Mouse (Mus musculus): Measurements from ENCODE around the gene Ncoa1. TPM values are rescaled to one million over a fixed set of nuclear protein-coding genes. Genes with fewer than 3 reads are reported as not detected.

The Ncoa1 gene
- 13.6 and 14.6 TPM in 2 replicates for polyA plus RNA-seq (2015; fragmentation: Nextera tagmentation; extraction: Ambion mirVana)

DNA sequence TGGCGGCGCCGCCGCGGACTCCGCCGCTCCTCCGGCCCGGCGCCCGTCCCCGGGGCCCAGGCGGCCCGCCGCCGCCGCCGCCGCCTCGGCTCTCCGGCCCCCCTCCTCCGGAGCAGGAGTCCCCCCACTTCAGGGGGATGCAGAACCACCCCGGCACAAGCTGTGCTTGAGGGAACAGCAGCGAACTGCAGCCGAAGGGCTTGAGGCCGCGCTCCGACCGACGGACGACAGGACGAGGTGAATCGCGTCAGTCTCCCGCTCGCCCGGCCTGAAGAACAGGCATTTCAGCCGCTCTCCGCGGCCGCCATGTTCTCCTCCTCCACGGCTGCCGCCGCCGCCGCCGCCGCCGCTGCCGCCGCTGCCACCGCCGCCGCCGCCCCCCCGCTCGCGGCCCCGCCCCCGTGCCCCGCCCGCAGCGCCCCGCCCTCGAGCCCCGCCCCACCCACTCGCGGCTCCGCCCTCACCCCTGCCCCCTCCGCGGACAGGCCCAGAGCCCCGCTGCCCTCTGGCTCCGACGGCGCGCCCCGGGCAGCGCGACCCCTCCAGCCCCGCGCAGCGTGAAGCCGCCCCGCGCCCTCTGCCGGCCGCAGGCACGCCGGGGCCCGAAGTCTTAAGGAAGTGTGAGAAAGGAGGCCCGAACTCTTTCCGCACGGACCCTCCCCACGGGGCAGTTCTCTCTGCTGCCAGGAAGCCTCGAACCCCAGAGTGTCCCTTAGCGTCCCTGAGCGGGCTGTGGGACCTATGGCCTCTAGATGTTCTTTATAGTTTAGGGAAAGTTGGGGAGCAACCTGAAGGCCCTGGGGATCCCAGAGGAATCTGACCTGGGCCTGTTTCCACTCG lies at the start of gene Ncoa1:
TSS of gene Ncoa1 (minus strand) at position 351 of the 840 bp plus-strand sequence.
- Histone ChIP-seq H3K27me3 (no peaks in the 10 kb centered on the region), H3K9me3 (no peaks in the 10 kb centered on the region), H3K36me3 (no peaks in the 10 kb centered on the region), H3K4me2 (peak within 1 kb of the TSS; percentile 84), H3K4me3 (peak within 1 kb of the TSS; percentile 97), H3K9ac (peak within 1 kb of the TSS; percentile 98), H3K4me1 (replicated peaks) (peaks cover 34% of the 10 kb centered on the region), H3K27ac (replicated peaks) (peak within 1 kb of the TSS; percentile 99)
- 2% methylated on average over 55 of the region's 98 CpGs for WGBS
- ATAC-seq (ENCODE audit: low read depth): peak; percentile 85

DNA sequence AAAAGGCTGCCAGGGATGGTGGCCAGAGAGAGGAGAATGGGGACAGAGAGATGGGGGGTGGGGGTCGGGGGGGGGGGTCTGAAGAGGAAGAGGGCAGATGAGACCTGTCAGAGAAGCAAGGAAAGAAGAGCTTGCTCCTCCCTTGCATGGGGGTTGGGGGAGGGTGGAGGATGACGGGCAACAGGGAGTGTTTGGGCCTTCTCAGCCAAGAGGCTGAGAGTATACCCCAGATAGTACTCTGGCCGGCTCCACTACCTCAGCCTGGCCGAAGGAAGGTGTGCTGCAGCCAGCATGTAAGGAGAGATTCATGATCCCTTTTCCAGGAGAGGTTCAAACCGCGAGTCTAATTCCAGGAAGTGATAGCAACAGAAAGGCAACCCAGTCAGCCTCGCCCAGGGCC lies 47.6 kb upstream of the Ncoa1 start:
- H3K36me3 ChIP-seq: no peaks in the 10 kb centered on the region
- H3K4me1 ChIP-seq (replicated peaks): peaks cover 33% of the 10 kb centered on the region
- no peak for ATAC-seq (ENCODE audit: low read depth)
- peak overlapping the region; percentile 90 for H3K27ac ChIP-seq (replicated peaks)
- no peaks in the 10 kb centered on the region for H3K27me3 ChIP-seq
- no peak overlapping the region for H3K4me3 ChIP-seq
- no peak overlapping the region for H3K9ac ChIP-seq
- 32% methylated on average over 6 of the region's 7 CpGs for WGBS
- peak overlapping the region; percentile 38; the same call in 1 of the 2 replicates for H3K4me2 ChIP-seq
- no peaks in the 10 kb centered on the region for H3K9me3 ChIP-seq

DNA sequence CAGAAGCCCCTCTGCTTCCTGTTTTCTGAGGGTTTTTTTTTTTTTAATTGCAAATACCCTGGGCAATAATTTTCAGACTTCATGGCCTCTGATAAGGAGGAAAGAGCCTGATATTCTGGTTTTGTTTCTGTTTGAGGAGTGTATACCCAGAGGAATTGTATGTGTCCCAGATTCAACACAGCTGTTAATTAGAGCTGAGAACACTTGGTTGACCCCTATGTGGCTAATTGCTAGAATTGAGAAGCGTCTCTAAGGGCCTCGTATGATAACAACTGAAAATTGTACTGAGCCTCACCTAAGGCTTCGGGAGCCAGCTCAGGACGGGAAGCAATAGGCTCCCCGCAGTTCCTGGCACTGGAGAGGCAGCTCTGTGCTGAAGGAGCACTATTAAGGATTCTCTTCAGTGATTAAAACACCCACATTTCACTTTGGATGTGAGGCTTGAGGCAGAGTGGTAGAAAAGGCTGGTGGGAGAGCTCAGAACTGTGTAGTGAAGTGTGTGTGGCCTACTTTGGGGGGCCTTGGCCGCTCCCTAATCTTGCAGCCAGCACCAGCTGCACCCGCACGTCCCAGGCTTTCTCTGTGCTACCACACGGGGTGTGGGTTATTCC lies 46.8 kb upstream of the Ncoa1 start:
- 20% methylated on average over 9 of the region's 9 CpGs for WGBS
- H3K4me3 ChIP-seq: no peak overlapping the region
- H3K27ac ChIP-seq (replicated peaks): peak overlapping the region; percentile 90
- H3K9me3 ChIP-seq: no peaks in the 10 kb centered on the region
- H3K9ac ChIP-seq: peak overlapping the region; percentile 47; the same call in 1 of the 2 replicates
- peak overlapping the region; percentile 38 for H3K4me2 ChIP-seq
- no peaks in the 10 kb centered on the region for H3K36me3 ChIP-seq
- H3K27me3 ChIP-seq: no peaks in the 10 kb centered on the region
- peak; percentile 81 for ATAC-seq (ENCODE audit: low read depth)
- peaks cover 33% of the 10 kb centered on the region for H3K4me1 ChIP-seq (replicated peaks)

DNA sequence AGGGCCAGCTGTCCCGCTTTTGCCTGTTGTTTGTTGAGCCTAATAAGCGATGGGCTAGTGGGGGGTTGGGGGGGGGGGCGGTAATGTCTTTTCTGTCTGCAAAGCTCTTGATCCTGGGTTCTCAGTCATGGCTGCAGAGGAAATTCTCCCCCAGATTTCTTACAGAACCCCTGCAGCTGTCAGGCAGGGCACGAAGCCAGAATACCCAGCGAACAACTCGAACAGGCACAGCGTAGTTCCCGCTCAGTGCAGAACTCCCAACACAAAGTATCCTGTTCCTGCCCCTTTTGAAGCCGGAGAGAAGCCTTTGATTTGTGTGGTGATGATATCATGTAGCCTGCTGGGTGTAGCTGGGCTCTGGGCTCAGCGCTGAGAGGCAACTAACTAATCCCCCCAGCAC lies 46.2 kb upstream of the Ncoa1 start:
- peak overlapping the region; percentile 38 for H3K4me2 ChIP-seq
- H3K27ac ChIP-seq (replicated peaks): peak overlapping the region; percentile 90
- H3K36me3 ChIP-seq: no peaks in the 10 kb centered on the region
- H3K27me3 ChIP-seq: no peaks in the 10 kb centered on the region
- 2% methylated on average over 10 of the region's 10 CpGs for WGBS
- peaks cover 33% of the 10 kb centered on the region for H3K4me1 ChIP-seq (replicated peaks)
- H3K9me3 ChIP-seq: no peaks in the 10 kb centered on the region
- peak; percentile 73 for ATAC-seq (ENCODE audit: low read depth)
- peak overlapping the region; percentile 47; the same call in 1 of the 2 replicates for H3K9ac ChIP-seq
- no peak overlapping the region for H3K4me3 ChIP-seq

DNA sequence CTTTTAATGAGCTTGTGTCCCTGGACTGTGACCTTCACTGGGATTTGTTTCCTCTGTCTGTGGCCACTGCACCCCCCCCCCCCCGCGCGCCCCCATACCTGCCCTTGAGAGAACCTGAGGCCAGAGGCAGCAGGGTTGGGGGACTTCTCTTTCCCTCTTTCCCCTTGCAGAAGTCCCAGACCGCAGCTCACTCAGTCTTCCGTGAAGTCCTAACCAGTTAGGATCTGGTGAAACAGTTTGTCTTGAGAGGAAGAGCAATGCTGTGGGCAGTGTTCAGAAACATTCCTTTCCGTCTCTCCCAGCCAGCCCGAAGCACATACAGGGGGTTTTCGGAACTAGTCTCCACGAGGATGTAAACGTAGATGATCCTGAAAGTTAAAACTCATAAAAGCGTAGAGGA lies 42.0 kb upstream of the Ncoa1 start:
- no peak overlapping the region for H3K4me3 ChIP-seq
- no peak for ATAC-seq (ENCODE audit: low read depth)
- H3K9me3 ChIP-seq: no peaks in the 10 kb centered on the region
- H3K9ac ChIP-seq: no peak overlapping the region
- no peaks in the 10 kb centered on the region for H3K36me3 ChIP-seq
- no peak overlapping the region for H3K4me2 ChIP-seq
- H3K27me3 ChIP-seq: no peaks in the 10 kb centered on the region
- 87% methylated on average over 11 of the region's 11 CpGs for WGBS
- H3K4me1 ChIP-seq (replicated peaks): peaks cover 17% of the 10 kb centered on the region
- H3K27ac ChIP-seq (replicated peaks): no peak overlapping the region

DNA sequence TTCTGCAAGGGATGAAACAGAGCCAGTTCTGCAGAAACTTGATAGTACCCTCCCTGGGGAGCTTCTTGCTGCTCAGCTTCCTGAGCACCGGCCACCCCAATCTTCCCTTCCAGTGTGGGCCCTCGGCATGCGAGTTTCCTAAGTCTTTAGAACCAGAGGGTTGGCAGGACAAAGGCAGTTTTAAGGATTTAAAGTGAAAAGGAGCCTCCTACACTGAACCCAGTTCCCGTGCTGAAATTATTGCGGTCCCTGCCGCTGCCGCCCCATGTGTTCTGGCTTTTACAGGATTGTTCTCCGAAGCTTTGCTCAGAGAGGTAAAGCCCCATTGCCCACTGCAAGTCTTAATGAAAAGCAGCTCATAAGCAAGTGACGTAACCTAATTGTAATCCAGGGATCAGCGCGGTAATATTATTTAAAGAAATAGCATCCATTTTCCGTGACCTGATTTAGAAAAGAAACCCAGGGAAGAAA lies 32.6 kb upstream of the Ncoa1 start:
- Histone ChIP-seq H3K27ac (replicated peaks) (peak overlapping the region; percentile 80), H3K9me3 (no peaks in the 10 kb centered on the region), H3K4me1 (replicated peaks) (peaks cover 27% of the 10 kb centered on the region), H3K36me3 (no peaks in the 10 kb centered on the region), H3K27me3 (no peaks in the 10 kb centered on the region), H3K9ac (no peak overlapping the region), H3K4me3 (no peak overlapping the region), H3K4me2 (peak overlapping the region; percentile 39)
- 40% methylated on average over 12 of the region's 12 CpGs for WGBS
- peak; percentile 29; the same call in 1 of the 2 replicates for ATAC-seq (ENCODE audit: low read depth)

DNA sequence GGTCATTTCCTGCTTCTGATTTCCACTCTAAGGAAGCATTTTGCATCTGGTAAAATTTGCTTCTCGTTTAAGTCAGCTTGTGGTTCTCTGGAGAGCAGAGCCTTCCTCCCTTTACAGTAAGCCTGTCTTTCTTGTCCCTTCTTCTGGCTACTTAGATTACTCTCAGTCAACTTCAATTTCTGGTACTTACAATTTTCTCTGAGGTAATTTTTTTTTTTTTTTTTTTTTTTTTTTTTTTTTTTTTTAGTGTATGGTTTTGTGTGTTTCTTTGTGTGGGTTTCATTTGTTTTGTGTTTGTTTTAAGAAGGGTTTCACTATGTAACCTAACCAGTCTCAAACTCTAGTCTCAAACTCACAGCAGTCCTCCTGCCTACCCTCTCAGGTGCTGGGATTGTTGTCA lies 31.2 kb upstream of the Ncoa1 start:
- Histone ChIP-seq H3K36me3 (no peaks in the 10 kb centered on the region), H3K4me3 (no peak overlapping the region), H3K9me3 (no peaks in the 10 kb centered on the region), H3K27me3 (no peaks in the 10 kb centered on the region), H3K27ac (replicated peaks) (no peak overlapping the region), H3K4me2 (no peak overlapping the region), H3K9ac (no peak overlapping the region), H3K4me1 (replicated peaks) (peaks cover 34% of the 10 kb centered on the region)
- no peak for ATAC-seq (ENCODE audit: low read depth)
- WGBS: 40% methylated on average over 1 of the region's 1 CpGs

DNA sequence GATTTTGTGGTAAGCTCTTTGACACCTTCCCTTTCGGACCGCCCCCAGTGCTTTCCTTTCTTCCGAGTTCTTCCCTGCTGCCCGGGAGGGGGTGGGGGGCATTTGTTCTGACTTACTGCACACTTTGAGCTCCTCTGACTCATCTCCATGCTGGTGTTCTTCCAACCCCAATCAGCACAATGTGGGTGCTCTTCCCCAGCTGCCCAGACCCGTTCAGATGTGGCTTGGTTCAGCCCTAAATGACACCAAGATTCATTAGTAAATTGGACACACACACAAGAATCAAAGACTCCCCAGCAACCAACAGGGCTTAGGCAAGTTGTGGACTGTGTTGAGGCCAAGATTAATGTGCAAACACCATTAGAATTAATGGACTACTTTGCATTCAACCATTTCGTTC lies 30.5 kb upstream of the Ncoa1 start:
- Histone ChIP-seq H3K9ac (no peak overlapping the region), H3K9me3 (no peaks in the 10 kb centered on the region), H3K27me3 (no peaks in the 10 kb centered on the region), H3K27ac (replicated peaks) (peak overlapping the region; percentile 59), H3K4me2 (no peak overlapping the region), H3K36me3 (no peaks in the 10 kb centered on the region), H3K4me1 (replicated peaks) (peaks cover 34% of the 10 kb centered on the region), H3K4me3 (no peak overlapping the region)
- WGBS: 8% methylated on average over 6 of the region's 6 CpGs
- peak; percentile 89 for ATAC-seq (ENCODE audit: low read depth)

DNA sequence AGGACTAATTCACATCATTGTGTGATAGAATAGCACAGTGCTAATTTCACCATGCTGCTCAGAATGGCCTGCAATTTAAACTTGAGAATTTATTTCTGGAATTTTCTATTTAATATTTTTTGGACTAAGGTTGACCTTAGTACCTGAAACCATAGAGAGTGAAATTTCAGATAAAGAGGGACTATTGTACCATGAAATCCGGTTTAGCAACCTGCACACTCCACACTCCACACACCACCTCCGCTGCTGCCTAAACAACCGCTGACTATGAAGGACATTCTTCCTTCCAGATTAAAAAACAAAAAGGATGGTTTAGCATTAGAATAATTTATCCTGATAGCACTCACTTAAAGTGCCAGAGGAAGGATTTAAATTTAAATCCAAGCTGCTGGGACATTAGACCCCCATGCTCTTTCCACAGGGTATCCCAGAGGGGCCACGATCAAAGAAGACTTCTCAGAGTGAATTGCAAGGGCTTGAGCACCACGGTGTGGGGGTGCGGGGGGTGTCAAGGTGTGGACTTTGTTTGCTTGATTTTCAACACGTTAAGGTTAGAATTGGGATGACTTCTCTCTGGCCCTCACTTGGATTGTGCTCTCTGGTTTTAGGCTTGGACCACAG lies 29.9 kb upstream of the Ncoa1 start:
- no peak; the same call in 1 of the 2 replicates for ATAC-seq (ENCODE audit: low read depth)
- WGBS: 33% methylated on average over 7 of the region's 7 CpGs
- peak overlapping the region; percentile 59 for H3K27ac ChIP-seq (replicated peaks)
- H3K4me3 ChIP-seq: no peak overlapping the region
- H3K27me3 ChIP-seq: no peaks in the 10 kb centered on the region
- H3K4me2 ChIP-seq: no peak overlapping the region
- no peak overlapping the region for H3K9ac ChIP-seq
- no peaks in the 10 kb centered on the region for H3K36me3 ChIP-seq
- no peaks in the 10 kb centered on the region for H3K9me3 ChIP-seq
- H3K4me1 ChIP-seq (replicated peaks): peaks cover 34% of the 10 kb centered on the region

DNA sequence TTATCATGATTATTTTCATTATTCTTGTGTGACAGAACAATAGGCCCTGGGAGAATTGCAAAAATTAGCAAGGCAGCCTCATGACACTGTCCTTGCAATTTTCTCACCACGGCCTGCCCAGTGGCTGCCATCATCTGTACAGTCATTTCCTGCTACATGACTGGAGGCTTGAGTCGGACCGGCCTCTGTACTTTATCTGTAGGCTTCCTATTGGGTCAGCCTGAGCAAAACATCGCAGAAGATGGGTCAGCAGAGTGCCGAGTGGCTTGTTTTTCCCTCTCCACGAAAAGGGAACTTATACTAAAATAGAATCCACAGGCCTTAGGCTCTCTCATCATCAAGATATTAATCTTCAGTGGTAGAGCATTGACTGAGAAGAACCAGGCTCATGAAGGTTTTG lies 28.3 kb upstream of the Ncoa1 start:
- H3K4me2 ChIP-seq: no peak overlapping the region
- no peaks in the 10 kb centered on the region for H3K36me3 ChIP-seq
- H3K9ac ChIP-seq: no peak overlapping the region
- ATAC-seq (ENCODE audit: low read depth): no peak
- H3K9me3 ChIP-seq: no peaks in the 10 kb centered on the region
- 72% methylated on average over 6 of the region's 6 CpGs for WGBS
- no peak overlapping the region for H3K4me3 ChIP-seq
- H3K27ac ChIP-seq (replicated peaks): peak overlapping the region; percentile 72
- no peaks in the 10 kb centered on the region for H3K27me3 ChIP-seq
- H3K4me1 ChIP-seq (replicated peaks): peaks cover 40% of the 10 kb centered on the region

DNA sequence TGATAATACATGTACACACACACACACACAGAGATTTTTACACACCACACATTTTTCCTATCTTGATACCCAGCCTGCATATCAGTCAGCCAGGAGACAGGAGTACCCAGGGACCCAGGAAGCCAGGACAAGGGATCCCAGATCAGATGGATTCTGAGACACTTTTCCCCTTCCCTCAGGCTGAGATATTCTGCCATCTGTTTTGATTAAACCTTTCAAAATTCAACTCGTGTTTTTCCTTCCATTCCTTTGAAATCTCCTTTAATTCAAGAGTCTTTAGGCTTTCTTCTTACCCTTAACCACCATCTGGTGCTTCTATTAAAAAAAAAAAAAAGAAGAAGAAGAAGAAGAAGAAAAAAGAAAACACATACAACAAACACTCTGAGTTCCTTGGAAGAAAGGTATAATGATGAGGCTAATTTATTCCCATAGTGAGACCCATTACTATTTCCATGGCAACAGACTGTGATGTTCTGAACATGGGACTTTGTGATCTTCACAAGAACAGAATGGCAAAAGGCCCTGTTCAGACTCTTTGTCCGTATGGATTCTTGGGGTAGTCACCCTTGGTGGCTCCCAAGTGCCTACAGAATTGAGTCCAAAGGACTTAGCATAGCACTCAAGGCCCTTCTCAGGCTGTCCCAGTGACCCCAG lies 26.8 kb upstream of the Ncoa1 start:
- 27% methylated on average over 2 of the region's 2 CpGs for WGBS
- no peak overlapping the region for H3K4me2 ChIP-seq
- H3K9ac ChIP-seq: no peak overlapping the region
- no peaks in the 10 kb centered on the region for H3K9me3 ChIP-seq
- H3K27ac ChIP-seq (replicated peaks): peak overlapping the region; percentile 72
- no peak overlapping the region for H3K4me3 ChIP-seq
- no peaks in the 10 kb centered on the region for H3K27me3 ChIP-seq
- H3K4me1 ChIP-seq (replicated peaks): peaks cover 31% of the 10 kb centered on the region
- H3K36me3 ChIP-seq: no peaks in the 10 kb centered on the region
- no peak for ATAC-seq (ENCODE audit: low read depth)

DNA sequence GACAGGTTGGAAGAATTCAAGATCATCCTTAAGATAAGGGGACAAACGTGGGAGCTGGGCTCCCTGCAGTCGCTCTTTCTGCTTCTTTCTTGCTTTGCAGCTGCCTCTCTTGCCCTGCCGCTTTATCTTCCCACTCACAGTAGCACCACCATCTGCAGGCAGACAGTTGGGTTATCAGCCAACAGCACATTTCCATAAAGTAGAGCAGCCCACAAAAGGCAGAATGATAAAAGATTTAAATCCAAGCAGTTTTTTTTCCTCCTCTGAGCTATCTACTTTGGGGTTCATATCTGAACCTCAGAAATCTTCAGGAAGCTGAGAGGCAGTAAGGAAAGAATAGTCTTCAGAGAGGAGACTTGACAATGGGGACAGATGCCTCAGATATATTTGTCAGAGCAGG lies 24.9 kb upstream of the Ncoa1 start:
- WGBS: 45% methylated on average over 3 of the region's 3 CpGs

More for the DNA sequence above, 24.9 kb upstream of the Ncoa1 start:
- Histone ChIP-seq H3K36me3 (no peaks in the 10 kb centered on the region), H3K4me2 (no peak overlapping the region), H3K27ac (replicated peaks) (no peak overlapping the region), H3K9me3 (no peaks in the 10 kb centered on the region), H3K27me3 (no peaks in the 10 kb centered on the region), H3K4me3 (no peak overlapping the region), H3K9ac (no peak overlapping the region), H3K4me1 (replicated peaks) (peaks cover 23% of the 10 kb centered on the region)
- no peak for ATAC-seq (ENCODE audit: low read depth)

Data from neural tube, embryonic 13.5 days (tissue).